Comparison of ENCODE assay signal across 23 mouse cellular contexts in the genomic region with DNA sequence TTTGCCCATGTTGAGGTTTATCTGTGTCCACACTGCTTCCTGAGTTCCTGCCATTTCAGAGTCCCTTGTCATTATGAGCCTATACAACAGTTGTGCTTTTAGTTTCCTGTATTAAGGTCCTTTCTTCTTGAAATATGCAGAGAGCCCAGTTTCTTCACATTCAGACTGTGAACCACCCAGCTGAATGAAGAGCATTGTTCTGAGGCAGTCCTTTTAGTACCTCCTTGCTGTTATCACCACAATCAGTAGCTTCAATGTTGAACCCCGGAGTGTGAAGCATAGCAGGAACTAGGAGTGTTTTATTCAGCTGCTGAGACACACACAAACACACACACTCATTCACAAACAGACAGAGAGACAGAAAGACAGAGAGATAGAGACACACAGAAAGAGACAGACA.
DNase-seq lines count a peak whose midpoint lies in the region; ATAC-seq and TF ChIP-seq lines count a peak whose summit lies in the region.
"Had no signal": no experiment of that assay in that cellular context is flagged by ENCODE, and none has a peak within 500 bp of the region (broad histone marks: within the 10 kb centered on the region; RNA-seq: fewer than 3 reads in every experiment).

No protein-coding gene starts in this region.

- H3K4me2 ChIP-seq in liver, postnatal 0 days (ENCODE audit: low read depth, low read length), result no peak overlapping the region
- H3K4me2 ChIP-seq in CH12.LX (ENCODE audit: insufficient read depth, low read depth, poor library complexity, severe bottlenecking), result no peak overlapping the region
- H3K4me2 ChIP-seq in intestine, postnatal 0 days (replicated peaks; ENCODE audit: low read depth), result no peak overlapping the region
- H3K4me2 ChIP-seq in forebrain, embryonic 16.5 days (ENCODE audit: low read length), result no peak overlapping the region
- no peak overlapping the region for H3K4me2 ChIP-seq in hindbrain, postnatal 0 days (ENCODE audit: low read depth, low read length)
- H3K4me2 ChIP-seq: embryonic facial prominence, embryonic 15.5 days; forebrain, embryonic 13.5 days; heart, embryonic 11.5 days; hindbrain, embryonic 12.5 days; liver, embryonic 15.5 days had no signal

- no peak for ATAC-seq in liver, postnatal 0 days
- ATAC-seq in intestine, postnatal 0 days, result peak; percentile 33; the same call in 1 of the 2 replicates
- no peak for ATAC-seq in forebrain, embryonic 16.5 days
- no peak for ATAC-seq in hindbrain, postnatal 0 days
- ATAC-seq: CD4-positive, CD25-positive, alpha-beta regulatory T cell, adult 4 months; forebrain, embryonic 13.5 days had no signal

- no peaks in the 10 kb centered on the region for H3K9me3 ChIP-seq in liver, postnatal 0 days (ENCODE audit: low read length)
- H3K9me3 ChIP-seq in CH12.LX (replicated peaks; ENCODE audit: low read length), result no peaks in the 10 kb centered on the region
- H3K9me3 ChIP-seq in intestine, postnatal 0 days (ENCODE audit: control insufficient read depth), result no peaks in the 10 kb centered on the region
- H3K9me3 ChIP-seq in forebrain, embryonic 16.5 days (ENCODE audit: control insufficient read depth, low read length), result no peaks in the 10 kb centered on the region
- H3K9me3 ChIP-seq in hindbrain, postnatal 0 days (ENCODE audit: low read length), result no peaks in the 10 kb centered on the region
- H3K9me3 ChIP-seq: embryonic facial prominence, embryonic 15.5 days; forebrain, embryonic 13.5 days; hindbrain, embryonic 12.5 days; liver, embryonic 15.5 days had no signal

- no peak for TF ChIP-seq CTCF in liver, adult 2 months (IDR thresholded peaks at IDR 0.05; ENCODE audit: low read depth, low read length)
- no peak for TF ChIP-seq CTCF in liver, postnatal 0 days (IDR thresholded peaks at IDR 0.05; ENCODE audit: low read depth)
- TF ChIP-seq CTCF in CH12.LX (conservative IDR thresholded peaks at IDR 0.05 in 1 of 2, IDR thresholded peaks at IDR 0.05 in 1 of 2; ENCODE audit: low read depth in 2 of 2, low read length in 2 of 2), result no peak
- no peak for TF ChIP-seq CTCF in bone marrow macrophage, adult 2 months (IDR thresholded peaks at IDR 0.05; ENCODE audit: low read depth, low read length)
- TF ChIP-seq CTCF in intestine, postnatal 0 days (IDR thresholded peaks at IDR 0.05; ENCODE audit: low read depth), result no peak
- TF ChIP-seq CTCF in hindbrain, postnatal 0 days (IDR thresholded peaks at IDR 0.05; ENCODE audit: low read depth), result no peak

- H3K9ac ChIP-seq in liver, adult 2 months (ENCODE audit: low read depth, low read length), result no peak overlapping the region
- no peak overlapping the region for H3K9ac ChIP-seq in liver, postnatal 0 days (replicated peaks)
- H3K9ac ChIP-seq in CH12.LX (ENCODE audit: insufficient read depth, low read depth), result peak overlapping the region; percentile 30; the same call in 1 of the 2 replicates
- H3K9ac ChIP-seq in intestine, postnatal 0 days (ENCODE audit: low read depth, low read length), result no peak overlapping the region
- H3K9ac ChIP-seq in forebrain, embryonic 16.5 days (replicated peaks; ENCODE audit: low read depth, low read length), result no peak overlapping the region
- H3K9ac ChIP-seq in hindbrain, postnatal 0 days (replicated peaks; ENCODE audit: low read length), result no peak overlapping the region
- H3K9ac ChIP-seq: embryonic facial prominence, embryonic 15.5 days; forebrain, embryonic 13.5 days; hindbrain, embryonic 12.5 days; liver, embryonic 15.5 days had no signal

- no peak for TF ChIP-seq EP300 in liver, postnatal 0 days (IDR thresholded peaks at IDR 0.05; ENCODE audit: low read depth)
- TF ChIP-seq EP300 in CH12.LX (IDR thresholded peaks at IDR 0.05; ENCODE audit: low read length), result no peak

- H3K27me3 ChIP-seq in liver, adult 2 months (ENCODE audit: control insufficient read depth, insufficient read depth, low read length), result no peaks in the 10 kb centered on the region
- no peaks in the 10 kb centered on the region for H3K27me3 ChIP-seq in liver, postnatal 0 days (ENCODE audit: insufficient read depth, low read length)
- no peaks in the 10 kb centered on the region for H3K27me3 ChIP-seq in CH12.LX (replicated peaks)
- no peaks in the 10 kb centered on the region for H3K27me3 ChIP-seq in intestine, postnatal 0 days (replicated peaks; ENCODE audit: control insufficient read depth, insufficient read depth, low read length)
- no peaks in the 10 kb centered on the region for H3K27me3 ChIP-seq in forebrain, embryonic 16.5 days (replicated peaks; ENCODE audit: control insufficient read depth, insufficient read depth, low read length)
- no peaks in the 10 kb centered on the region for H3K27me3 ChIP-seq in hindbrain, postnatal 0 days (ENCODE audit: insufficient read depth, low read length)
- H3K27me3 ChIP-seq: embryonic facial prominence, embryonic 15.5 days; forebrain, embryonic 13.5 days; hindbrain, embryonic 12.5 days; liver, embryonic 15.5 days had no signal

- WGBS in liver, adult 2 months, result 49% methylated on average over 1 of the region's 1 CpGs
- WGBS in liver, postnatal 0 days (ENCODE audit: insufficient replicate concordance), result 33% methylated on average over 1 of the region's 1 CpGs
- WGBS in intestine, postnatal 0 days, result 26% methylated on average over 1 of the region's 1 CpGs
- 57% methylated on average over 1 of the region's 1 CpGs for WGBS in forebrain, embryonic 16.5 days
- 60% methylated on average over 1 of the region's 1 CpGs for WGBS in hindbrain, postnatal 0 days

- in situ Hi-C loops in CH12.LX (cut with MboI; ENCODE audit: low pct_ligation_motif_present, low pct_unique_long_range_greater_than_20kb, low sequenced_read_pairs), result no loop called here

- 0 out of 2 replicates have a peak overlapping the region, but pooled peaks have one; percentile 7 for H3K27ac ChIP-seq in liver, adult 2 months (replicated peaks; ENCODE audit: insufficient read depth, low read depth, low read length)
- H3K27ac ChIP-seq in liver, postnatal 0 days (ENCODE audit: low read depth), result no peak overlapping the region
- no peak overlapping the region for H3K27ac ChIP-seq in CH12.LX (ENCODE audit: insufficient read depth, low read depth)
- peak overlapping the region; percentile 79 for H3K27ac ChIP-seq in bone marrow macrophage, adult 2 months (ENCODE audit: insufficient read depth, low read depth, low read length)
- no peak overlapping the region for H3K27ac ChIP-seq in intestine, postnatal 0 days (ENCODE audit: low read depth, low read length)
- H3K27ac ChIP-seq in forebrain, embryonic 16.5 days (ENCODE audit: low read length), result no peak overlapping the region
- no peak overlapping the region for H3K27ac ChIP-seq in hindbrain, postnatal 0 days
- H3K27ac ChIP-seq: embryonic facial prominence, embryonic 15.5 days; forebrain, embryonic 13.5 days; hindbrain, embryonic 12.5 days; kidney, postnatal 0 days; liver, embryonic 15.5 days had no signal

- H3K4me1 ChIP-seq in liver, adult 2 months (ENCODE audit: control insufficient read depth, insufficient read depth, low read length), result peaks cover 5% of the 10 kb centered on the region
- H3K4me1 ChIP-seq in liver, postnatal 0 days (ENCODE audit: insufficient read depth), result no peaks in the 10 kb centered on the region
- H3K4me1 ChIP-seq in CH12.LX (ENCODE audit: control insufficient read depth in 1 of 2, insufficient read depth in 2 of 2), result peaks cover 19 to 51% of the 10 kb centered on the region in 2 experiments
- H3K4me1 ChIP-seq in bone marrow macrophage, adult 2 months (ENCODE audit: control insufficient read depth, insufficient read depth, low read length), result peaks cover 49% of the 10 kb centered on the region
- H3K4me1 ChIP-seq in intestine, postnatal 0 days (replicated peaks; ENCODE audit: control insufficient read depth, insufficient read depth, low read length), result no peaks in the 10 kb centered on the region
- no peaks in the 10 kb centered on the region for H3K4me1 ChIP-seq in forebrain, embryonic 16.5 days (replicated peaks; ENCODE audit: control insufficient read depth, insufficient read depth, low read length)
- H3K4me1 ChIP-seq in hindbrain, postnatal 0 days (ENCODE audit: insufficient read depth, low read length), result no peaks in the 10 kb centered on the region
- H3K4me1 ChIP-seq: embryonic facial prominence, embryonic 15.5 days; forebrain, embryonic 13.5 days; hindbrain, embryonic 12.5 days; liver, embryonic 15.5 days had no signal

- H3K36me3 ChIP-seq in liver, adult 2 months (ENCODE audit: control insufficient read depth, insufficient read depth, low read length), result no peaks in the 10 kb centered on the region
- H3K36me3 ChIP-seq in liver, postnatal 0 days (replicated peaks; ENCODE audit: insufficient read depth, low read length), result no peaks in the 10 kb centered on the region
- no peaks in the 10 kb centered on the region for H3K36me3 ChIP-seq in CH12.LX (replicated peaks in 1 of 2; ENCODE audit: control insufficient read depth in 1 of 2, insufficient read depth in 1 of 2, low read length in 1 of 2)
- no peaks in the 10 kb centered on the region for H3K36me3 ChIP-seq in intestine, postnatal 0 days (ENCODE audit: control insufficient read depth, insufficient read depth)
- no peaks in the 10 kb centered on the region for H3K36me3 ChIP-seq in forebrain, embryonic 16.5 days (ENCODE audit: control insufficient read depth, insufficient read depth)
- H3K36me3 ChIP-seq in hindbrain, postnatal 0 days (ENCODE audit: insufficient read depth, low read length), result no peaks in the 10 kb centered on the region
- H3K36me3 ChIP-seq: embryonic facial prominence, embryonic 15.5 days; hindbrain, embryonic 12.5 days; liver, embryonic 15.5 days had no signal

- dilution Hi-C loops in CH12.LX (cut with MboI; ENCODE audit: extremely low pct_ligation_motif_present, extremely low pct_unique_long_range_greater_than_20kb, low sequenced_read_pairs), result no loop called here

- DNase-seq in liver, adult 2 months (ENCODE audit: extremely low read depth, low read depth, low spot score), result no peak
- no peak for DNase-seq in liver, postnatal 0 days
- DNase-seq in CH12.LX (ENCODE audit: extremely low read depth), result no peak
- DNase-seq in heart, adult 11 months, result no peak
- no peak for DNase-seq in hindbrain, postnatal 0 days (ENCODE audit: low spot score)
- DNase-seq: cerebellum, adult 11-12 months; cerebellum, adult 9-11 months; gastrocnemius, postnatal 14 days; heart, postnatal 36 days; kidney, adult 18-20 months; liver; midbrain, embryonic 14.5 days; thymus, adult 2 months had no signal

- no peak for TF ChIP-seq POLR2A in liver, adult 2 months (IDR thresholded peaks at IDR 0.05; ENCODE audit: extremely low read depth, insufficient read depth, low read length)
- TF ChIP-seq POLR2A in CH12.LX (IDR thresholded peaks at IDR 0.05; ENCODE audit: low read depth, low read length), result no peak
- TF ChIP-seq POLR2A in bone marrow macrophage, adult 2 months (IDR thresholded peaks at IDR 0.05; ENCODE audit: borderline replicate concordance, low read depth, low read length), result no peak

- no peak overlapping the region for H3K4me3 ChIP-seq in liver, adult 2 months (ENCODE audit: insufficient read depth, low read depth, low read length)
- no peak overlapping the region for H3K4me3 ChIP-seq in liver, postnatal 0 days (ENCODE audit: low read depth, low read length)
- no peak overlapping the region for H3K4me3 ChIP-seq in CH12.LX (replicated peaks in 1 of 3; ENCODE audit: low read depth in 2 of 3, low read length in 2 of 3, poor library complexity in 1 of 3)
- no peak overlapping the region for H3K4me3 ChIP-seq in bone marrow macrophage, adult 2 months (ENCODE audit: insufficient read depth, low read length)
- no peak overlapping the region for H3K4me3 ChIP-seq in intestine, postnatal 0 days (ENCODE audit: low read depth, low read length)
- H3K4me3 ChIP-seq in forebrain, embryonic 16.5 days (replicated peaks; ENCODE audit: low read length), result no peak overlapping the region
- H3K4me3 ChIP-seq in hindbrain, postnatal 0 days (ENCODE audit: low read length), result no peak overlapping the region
- H3K4me3 ChIP-seq: embryonic facial prominence, embryonic 15.5 days; forebrain, embryonic 13.5 days; hindbrain, embryonic 12.5 days; liver, embryonic 15.5 days had no signal

- no peaks in the 10 kb centered on the region for H3K79me2 ChIP-seq in liver, adult 2 months (ENCODE audit: control insufficient read depth, insufficient read depth, low read length)
- H3K79me2 ChIP-seq in CH12.LX (replicated peaks; ENCODE audit: control insufficient read depth, extremely low read depth, insufficient read depth, poor library complexity, severe bottlenecking), result no peaks in the 10 kb centered on the region

- no peak for TF ChIP-seq RAD21 in CH12.LX (IDR thresholded peaks at IDR 0.05; ENCODE audit: low read depth, low read length)

Comparison
In these comparisons a context has a peak if more than half of its experiments do, and no peak if none do; other contexts are left out.
1. H3K27ac ChIP-seq: peak in liver, adult 2 months (single experiment) and bone marrow macrophage, adult 2 months (single experiment); none in liver, postnatal 0 days (single experiment), CH12.LX (single experiment), intestine, postnatal 0 days (single experiment), forebrain, embryonic 16.5 days (single experiment) and hindbrain, postnatal 0 days (single experiment).